Mouse (Mus musculus) testis, adult 2 months (tissue): ENCODE measurements around the gene Slc26a8. TPM values are rescaled to one million over a fixed set of nuclear protein-coding genes. Genes with fewer than 3 reads are reported as not detected.

ENCODE experiments used
- H3K27ac ChIP-seq: fragments of 200-500 bp; 2 replicates; pipeline ENCODE4 v1.5.1; 2012; ENCODE audit warnings: low read depth, low read length; ENCODE audit not compliant: control insufficient read depth, insufficient read depth
- H3K27me3 ChIP-seq: fragments of 200-500 bp; 2 replicates; pipeline ENCODE4 v1.6.1; 2012; ENCODE audit warnings: mild to moderate bottlenecking, low read length, moderate library complexity; ENCODE audit not compliant: control insufficient read depth, insufficient read depth
- H3K36me3 ChIP-seq: fragments of 200-500 bp; 2 replicates; pipeline ENCODE4 v1.6.1; 2012; ENCODE audit warnings: mild to moderate bottlenecking, low read length; ENCODE audit not compliant: control insufficient read depth, insufficient read depth
- H3K4me1 ChIP-seq: fragments of 200-500 bp; 2 replicates; pipeline ENCODE4 v1.6.1; 2012; ENCODE audit warnings: low read length; ENCODE audit not compliant: control insufficient read depth, insufficient read depth
- H3K4me3 ChIP-seq: fragments of 200-500 bp; 2 replicates; pipeline ENCODE4 v1.5.1; 2012; ENCODE audit warnings: low read depth, mild to moderate bottlenecking, low read length, moderate library complexity, mixed read lengths; ENCODE audit not compliant: control insufficient read depth
- CTCF ChIP-seq: fragments of 200-500 bp; IDR thresholded peaks from 2 replicates; pipeline ENCODE4 v1.5.1; 2012; ENCODE audit warnings: low read depth, mild to moderate bottlenecking, inconsistent platforms, low read length, moderate library complexity; ENCODE audit not compliant: control insufficient read depth, insufficient read depth, insufficient replicate concordance
- POLR2A ChIP-seq: fragments of 200-500 bp; IDR thresholded peaks from 2 replicates; pipeline ENCODE4 v1.6.1; 2012; ENCODE audit warnings: low read depth, mild to moderate bottlenecking, inconsistent platforms, low read length, moderate library complexity; ENCODE audit not compliant: control insufficient read depth
- polyA plus RNA-seq: library from polyadenylated mRNA; depleted of rRNA; stranded (reverse); fragments of >200 nt; gene quantifications from 2 replicates; pipeline ENCODE4 v1.2.3, GENCODE M21; 2012

Slc26a8 gene
- polyA plus RNA-seq, 1 experiment: 188 TPM

GRCm38 (mm10) chr17:28698245-28698644 lies 8.2 kb upstream of the Slc26a8 start:
- Histone ChIP-seq H3K27ac (no peak overlapping the region), H3K4me1 (peaks cover 7% of the 10 kb centered on the region)

DNA sequence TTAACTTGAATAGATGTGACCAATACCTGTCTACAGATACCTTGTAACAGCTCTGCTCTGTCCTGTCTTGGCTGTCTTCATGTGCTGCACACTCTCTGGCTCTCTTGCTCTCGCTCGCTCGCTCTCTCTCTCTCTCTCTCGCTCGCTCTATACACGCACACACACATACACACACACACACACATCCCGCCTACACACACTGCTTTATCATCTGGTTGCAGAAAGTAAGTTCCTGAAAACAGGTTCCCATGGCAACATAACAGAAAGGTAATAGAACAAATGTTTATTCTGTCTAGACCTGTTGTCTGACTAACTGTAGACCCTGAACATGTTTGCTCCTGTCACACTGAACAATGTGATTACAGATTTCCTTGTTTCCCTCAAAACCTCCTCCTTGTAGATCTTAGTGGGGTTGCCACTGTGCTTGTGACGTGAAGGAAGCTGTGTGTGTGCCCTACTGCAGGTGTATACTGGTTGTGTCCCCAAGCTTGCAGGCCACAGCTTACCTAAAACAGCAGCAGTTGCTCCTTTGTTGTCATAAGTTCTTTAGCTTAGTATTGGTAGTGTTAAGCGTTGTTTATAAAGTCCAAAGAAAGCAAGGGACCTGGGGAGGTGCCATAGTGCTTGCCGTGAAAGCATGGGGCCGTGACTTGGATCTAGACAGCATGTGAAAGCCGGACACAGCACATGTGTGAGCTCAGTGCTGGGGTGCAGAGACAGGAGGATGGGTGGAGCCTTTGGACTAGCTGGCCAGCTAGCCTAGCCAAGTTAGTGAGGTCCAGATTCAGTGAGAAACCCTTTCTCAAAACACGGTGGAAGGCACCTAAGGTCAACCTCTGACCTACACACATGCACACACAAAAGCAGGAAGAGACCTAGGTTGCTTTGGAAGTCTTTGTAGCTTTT lies 7.5 kb upstream of the Slc26a8 start:
- Histone ChIP-seq H3K4me3 (no peak overlapping the region), H3K4me1 (peaks cover 8% of the 10 kb centered on the region), H3K36me3 (no peaks in the 10 kb centered on the region), H3K27ac (peak overlapping the region; percentile 39), H3K27me3 (no peaks in the 10 kb centered on the region)
- TF ChIP-seq POLR2A: no peak
- TF ChIP-seq CTCF: no peak

More at GRCm38 (mm10) chr17:28698245-28698644, 8.2 kb upstream of the Slc26a8 start:
- Histone ChIP-seq H3K27me3 (no peaks in the 10 kb centered on the region), H3K4me3 (no peak overlapping the region), H3K36me3 (no peaks in the 10 kb centered on the region)
- no peak for TF ChIP-seq POLR2A
- no peak for TF ChIP-seq CTCF

DNA sequence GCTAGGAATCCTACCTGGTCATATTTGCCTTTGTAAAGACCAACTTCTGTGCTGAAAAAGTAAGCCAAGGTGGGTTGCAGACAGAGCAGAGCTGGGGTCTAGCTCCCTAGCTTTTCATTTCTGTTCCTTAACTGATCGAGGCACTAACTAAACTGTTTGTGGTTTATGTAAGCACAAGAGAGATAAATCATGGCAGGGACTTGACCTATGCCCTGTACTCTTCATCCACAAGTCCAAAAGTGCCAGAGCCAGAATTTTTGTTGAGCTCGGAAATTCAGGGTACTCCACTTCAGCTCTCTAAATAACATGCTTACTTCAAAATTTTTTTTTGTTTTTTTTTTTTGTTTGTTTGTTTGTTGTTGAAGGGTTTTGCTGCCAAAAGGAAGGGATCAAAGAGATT lies 6.6 kb upstream of the Slc26a8 start:
- Histone ChIP-seq H3K27me3 (no peaks in the 10 kb centered on the region), H3K4me1 (peaks cover 17% of the 10 kb centered on the region), H3K27ac (0 out of 2 replicates have a peak overlapping the region, but pooled peaks have one; percentile 21), H3K36me3 (no peaks in the 10 kb centered on the region), H3K4me3 (no peak overlapping the region)
- TF ChIP-seq POLR2A: no peak
- TF ChIP-seq CTCF: no peak

- no peak overlapping the region for H3K27ac ChIP-seq
- H3K4me1 ChIP-seq: peaks cover 23% of the 10 kb centered on the region
- no peaks in the 10 kb centered on the region for H3K36me3 ChIP-seq
- TF ChIP-seq CTCF (no peak), POLR2A (no peak)
- no peak overlapping the region for H3K4me3 ChIP-seq
- H3K27me3 ChIP-seq: no peaks in the 10 kb centered on the region
Measured at GRCm38 (mm10) chr17:28694832-28695231, 4.8 kb upstream of the Slc26a8 start.

GRCm38 (mm10) chr17:28694078-28694477 lies 4.0 kb upstream of the Slc26a8 start:
- no peak for TF ChIP-seq POLR2A
- no peak for TF ChIP-seq CTCF
- no peaks in the 10 kb centered on the region for H3K36me3 ChIP-seq
- H3K4me1 ChIP-seq: peaks cover 24% of the 10 kb centered on the region
- no peak overlapping the region for H3K4me3 ChIP-seq
- H3K27ac ChIP-seq: no peak overlapping the region
- H3K27me3 ChIP-seq: no peaks in the 10 kb centered on the region

DNA sequence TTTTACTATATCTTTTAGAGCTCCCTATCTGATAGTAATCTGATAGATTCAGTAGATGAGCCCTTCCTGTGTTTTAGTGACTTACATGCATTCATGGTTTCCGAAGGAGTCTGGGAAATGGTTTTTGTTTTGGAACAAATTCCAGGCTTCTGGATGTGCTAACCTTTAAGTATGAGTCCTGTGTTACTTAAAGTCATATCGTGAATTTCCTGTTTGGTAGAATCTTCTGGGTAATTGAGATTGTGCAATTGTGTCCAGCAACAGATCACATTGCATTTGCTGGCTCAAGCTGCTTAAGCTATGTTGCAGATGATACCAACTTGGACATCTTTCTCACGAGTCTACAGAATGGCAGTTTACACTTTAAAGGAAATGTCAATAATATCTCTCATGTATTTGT lies 3.1 kb upstream of the Slc26a8 start:
- no peak for TF ChIP-seq POLR2A
- no peak for TF ChIP-seq CTCF
- H3K27me3 ChIP-seq: no peaks in the 10 kb centered on the region
- no peaks in the 10 kb centered on the region for H3K36me3 ChIP-seq
- peaks cover 24% of the 10 kb centered on the region for H3K4me1 ChIP-seq
- H3K27ac ChIP-seq: no peak overlapping the region
- no peak overlapping the region for H3K4me3 ChIP-seq

GRCm38 (mm10) chr17:28692341-28692710 lies 2.3 kb upstream of the Slc26a8 start:
- Histone ChIP-seq H3K27ac (peak overlapping the region; percentile 46), H3K36me3 (peaks cover 2% of the 10 kb centered on the region; the same call in 1 of the 2 replicates), H3K27me3 (no peaks in the 10 kb centered on the region), H3K4me3 (peak overlapping the region; percentile 89), H3K4me1 (peaks cover 20% of the 10 kb centered on the region)
- TF ChIP-seq POLR2A: no peak
- TF ChIP-seq CTCF: no peak
